Mouse (Mus musculus) heart, embryonic 14.5 days (tissue): Measurements from ENCODE around the gene Adgrg5. TPM values are rescaled to one million over a fixed set of nuclear protein-coding genes. Genes with fewer than 3 reads are reported as not detected.

ENCODE experiments used
- ATAC-seq: fragments of 200-750 bp; cut with Nextera tagmentation; 2 replicates; pipeline ENCODE4 v1.8.0; 2017; ENCODE audit warnings: low read depth, moderate TSS enrichment; ENCODE audit not compliant: insufficient number of reproducible peaks, insufficient read depth, low FRiP score
- H3K27ac ChIP-seq, 2 experiments: fragments of 200-500 bp in 1 of 2; fragments of 300-500 bp in 1 of 2; sonication (generic) in 1 of 2; replicated peaks in 1 of 2; 2 replicates each; pipeline ENCODE4 v1.5.1; 2012 to 2014; ENCODE audit warnings: low read depth in 2 of 2, low read length in 2 of 2, control low read depth in 1 of 2, mild to moderate bottlenecking in 1 of 2, mixed read lengths in 1 of 2; ENCODE audit not compliant: control insufficient read depth in 1 of 2, insufficient read depth in 1 of 2
- H3K27me3 ChIP-seq: fragments of 300-500 bp; sonication (generic); 2 replicates; pipeline ENCODE4 v1.6.1; 2014; ENCODE audit warnings: mild to moderate bottlenecking, low read length, control low read depth; ENCODE audit not compliant: control insufficient read depth, insufficient read depth
- H3K36me3 ChIP-seq: fragments of 300-500 bp; sonication (generic); 2 replicates; pipeline ENCODE4 v1.6.1; 2014; ENCODE audit warnings: mild to moderate bottlenecking, control low read depth, low read length, mixed read lengths; ENCODE audit not compliant: control insufficient read depth, insufficient read depth
- H3K4me1 ChIP-seq, 2 experiments: fragments of 200-500 bp in 1 of 2; fragments of 300-500 bp in 1 of 2; sonication (generic) in 1 of 2; 2 replicates each; pipeline ENCODE4 v1.6.1; 2012 to 2014; ENCODE audit warnings: low read length in 2 of 2, control low read depth in 1 of 2, mixed read lengths in 1 of 2; ENCODE audit not compliant: control insufficient read depth in 2 of 2, insufficient read depth in 2 of 2
- H3K4me2 ChIP-seq: fragments of 300-500 bp; sonication (generic); 2 replicates; pipeline ENCODE4 v1.6.1; 2014; ENCODE audit warnings: mild to moderate bottlenecking, low read length
- H3K4me3 ChIP-seq, 2 experiments: fragments of 200-500 bp in 1 of 2; fragments of 300-500 bp in 1 of 2; sonication (generic) in 1 of 2; 2 replicates each; pipeline ENCODE4 v1.5.1; 2012 to 2014; ENCODE audit warnings: low read length in 2 of 2, mild to moderate bottlenecking in 2 of 2, control low read depth in 1 of 2, low read depth in 1 of 2, moderate library complexity in 1 of 2; ENCODE audit not compliant: control insufficient read depth in 1 of 2, insufficient read depth in 1 of 2
- H3K9ac ChIP-seq: fragments of 300-500 bp; sonication (generic); 2 replicates; pipeline ENCODE4 v1.6.1; 2014; ENCODE audit warnings: mild to moderate bottlenecking, low read length
- H3K9me3 ChIP-seq: fragments of 300-500 bp; sonication (generic); 2 replicates; pipeline ENCODE4 v1.6.1; 2016; ENCODE audit warnings: low read length, control low read depth; ENCODE audit not compliant: control insufficient read depth
- WGBS: fragments of 180-500 bp; shearing (Covaris S2); extraction: QIAGEN DNeasy Blood & Tissue Kit; methylation state at CpG from one replicate; pipeline ENCODE4 v1.1.7; 2014; 5-methylcytosine and 5-hydroxymethylcytosine counted together
- polyA plus RNA-seq: library from polyadenylated mRNA; unstranded; fragments of >200 nt; fragmentation: Nextera tagmentation; extraction: Ambion mirVana; gene quantifications from 2 replicates; pipeline ENCODE4 v1.2.1, GENCODE M21; 2014

Adgrg5 gene
- polyA plus RNA-seq, 1 experiment from 2014 or later: 0.07 TPM

DNA sequence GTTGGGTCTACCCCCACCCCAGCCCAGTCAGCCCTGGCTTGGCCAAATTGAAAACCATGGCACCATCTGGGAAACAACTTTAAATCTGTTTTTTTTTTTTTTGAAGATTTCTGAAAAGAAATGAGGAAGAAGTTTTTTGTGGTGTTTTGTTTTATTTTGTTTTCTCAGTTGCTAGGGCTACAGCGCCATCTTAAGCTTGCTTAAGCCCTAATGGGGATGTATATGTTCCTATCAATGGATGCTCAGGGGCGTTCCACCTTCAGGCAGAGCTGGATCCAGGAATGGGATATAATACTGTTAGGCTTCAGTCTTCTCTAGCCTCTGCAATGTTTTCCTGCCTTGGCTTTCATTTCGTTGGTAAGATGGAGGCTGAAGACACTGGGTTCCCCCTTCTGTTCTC lies 11.7 kb downstream of the Adgrg5 start:
- Histone ChIP-seq H3K9me3 (no peaks in the 10 kb centered on the region), H3K27ac (no peak overlapping the region), H3K27me3 (no peaks in the 10 kb centered on the region; the same call in 1 of the 2 replicates), H3K36me3 (no peaks in the 10 kb centered on the region), H3K9ac (no peak overlapping the region), H3K4me3 (no peak overlapping the region), H3K4me1 (no peaks in the 10 kb centered on the region), H3K4me2 (no peak overlapping the region)
- 72% methylated on average over 3 of the region's 3 CpGs for WGBS
- ATAC-seq: no peak

- no peak overlapping the region for H3K9ac ChIP-seq
- no peaks in the 10 kb centered on the region for H3K9me3 ChIP-seq
- WGBS: 11% methylated on average over 6 of the region's 6 CpGs
- H3K4me1 ChIP-seq: no peaks in the 10 kb centered on the region
- H3K4me2 ChIP-seq: no peak overlapping the region
- no peaks in the 10 kb centered on the region for H3K36me3 ChIP-seq
- 0 out of 2 replicates have a peak, but pooled peaks cover 8% of the 10 kb centered on the region for H3K27me3 ChIP-seq
- ATAC-seq: no peak
- no peak overlapping the region for H3K4me3 ChIP-seq
- no peak overlapping the region for H3K27ac ChIP-seq
These were observed 19.1 kb downstream of the Adgrg5 start for GRCm38 (mm10) chr8:94942566-94942965.

- 57% methylated on average over 6 of the region's 6 CpGs for WGBS
These were observed 21.7 kb downstream of the Adgrg5 start for GRCm38 (mm10) chr8:94945185-94945584.

DNA sequence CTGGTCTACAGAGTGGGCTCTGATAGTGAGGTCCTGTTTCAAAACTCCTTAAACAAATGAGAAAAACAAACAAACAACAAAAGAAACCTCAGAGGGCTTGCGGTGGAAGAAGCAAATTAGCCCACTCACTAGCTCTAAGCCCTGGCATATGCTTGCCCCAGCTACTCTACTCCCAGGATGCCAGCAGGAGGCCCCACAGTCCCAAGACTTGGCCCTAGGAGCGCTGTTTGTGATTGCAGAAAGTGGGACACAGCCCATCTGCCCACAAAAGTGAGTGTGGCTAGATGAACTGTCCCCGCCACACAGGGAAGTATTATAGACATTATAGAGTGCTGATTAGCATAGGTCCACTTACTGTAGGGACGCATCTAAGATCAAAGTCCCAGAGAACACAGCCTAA lies 24.9 kb downstream of the Adgrg5 start:
- no peak for ATAC-seq
- 75% methylated on average over 4 of the region's 4 CpGs for WGBS

More at GRCm38 (mm10) chr8:94945185-94945584, 21.7 kb downstream of the Adgrg5 start:
- Histone ChIP-seq H3K4me1 (no peaks in the 10 kb centered on the region), H3K9ac (no peak overlapping the region), H3K36me3 (no peaks in the 10 kb centered on the region), H3K4me3 (no peak overlapping the region), H3K27ac (no peak overlapping the region), H3K4me2 (no peak overlapping the region), H3K9me3 (no peaks in the 10 kb centered on the region), H3K27me3 (0 out of 2 replicates have a peak, but pooled peaks cover 8% of the 10 kb centered on the region)
- no peak for ATAC-seq

DNA sequence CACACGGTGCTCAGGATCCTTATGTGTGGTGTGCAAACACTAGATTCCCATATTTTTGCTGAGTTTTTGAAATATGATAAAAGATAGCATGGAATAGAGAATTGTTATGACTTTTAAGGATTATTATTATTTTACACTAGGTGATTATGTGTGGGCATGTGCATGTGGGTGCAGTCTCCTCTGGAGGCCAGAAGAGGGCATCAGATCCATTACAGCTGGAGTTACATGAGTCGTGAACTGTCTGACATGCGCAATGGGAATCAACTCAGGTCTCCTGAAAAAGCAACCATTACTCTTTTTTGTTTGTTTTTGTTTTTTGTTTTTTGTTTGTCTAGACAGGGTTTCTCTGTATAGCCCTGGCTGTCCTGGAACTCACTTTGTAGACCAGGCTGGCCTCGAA lies 25.5 kb downstream of the Adgrg5 start:
- WGBS: 81% methylated on average over 4 of the region's 4 CpGs
- Histone ChIP-seq H3K4me2 (no peak overlapping the region), H3K27ac (no peak overlapping the region), H3K27me3 (0 out of 2 replicates have a peak, but pooled peaks cover 4% of the 10 kb centered on the region), H3K36me3 (no peaks in the 10 kb centered on the region), H3K4me3 (no peak overlapping the region), H3K9ac (no peak overlapping the region), H3K4me1 (peaks cover 6% of the 10 kb centered on the region in 2 experiments), H3K9me3 (no peaks in the 10 kb centered on the region)
- ATAC-seq: no peak

More for the DNA sequence above, 24.9 kb downstream of the Adgrg5 start:
- Histone ChIP-seq H3K27me3 (0 out of 2 replicates have a peak, but pooled peaks cover 4% of the 10 kb centered on the region), H3K9me3 (no peaks in the 10 kb centered on the region), H3K4me3 (no peak overlapping the region), H3K36me3 (no peaks in the 10 kb centered on the region), H3K9ac (no peak overlapping the region), H3K4me1 (peaks cover under 1% of the 10 kb centered on the region in 2 experiments; a peak in 3 of 4 replicates), H3K27ac (no peak overlapping the region), H3K4me2 (no peak overlapping the region)

DNA sequence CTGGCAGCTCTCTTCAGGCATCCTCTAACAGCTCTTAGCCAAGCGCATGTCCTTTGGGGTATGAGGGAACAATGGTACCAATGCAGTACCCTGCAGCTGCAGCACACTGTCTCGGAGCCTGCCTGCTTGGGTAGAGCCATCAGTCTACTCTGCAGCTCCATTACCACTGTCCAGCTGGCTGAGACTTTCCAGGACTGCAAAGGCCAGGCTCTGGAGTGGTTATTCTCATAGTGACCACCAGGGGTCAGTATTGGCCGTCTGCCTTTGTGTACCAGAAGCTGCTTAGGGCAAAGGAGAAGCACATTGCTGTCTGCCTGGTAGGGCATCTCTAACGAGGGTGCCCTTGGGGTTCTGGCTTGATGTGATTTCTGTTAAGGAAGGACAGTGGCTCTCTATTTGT lies 26.6 kb downstream of the Adgrg5 start:
- WGBS: 16% methylated on average over 4 of the region's 4 CpGs
- H3K27ac ChIP-seq: no peak overlapping the region
- H3K4me1 ChIP-seq: peaks cover 13 to 17% of the 10 kb centered on the region in 2 experiments
- H3K4me3 ChIP-seq: no peak overlapping the region
- no peaks in the 10 kb centered on the region for H3K36me3 ChIP-seq
- no peak overlapping the region for H3K4me2 ChIP-seq
- no peaks in the 10 kb centered on the region for H3K9me3 ChIP-seq
- no peak for ATAC-seq
- no peak overlapping the region for H3K9ac ChIP-seq
- 0 out of 2 replicates have a peak, but pooled peaks cover 4% of the 10 kb centered on the region for H3K27me3 ChIP-seq

DNA sequence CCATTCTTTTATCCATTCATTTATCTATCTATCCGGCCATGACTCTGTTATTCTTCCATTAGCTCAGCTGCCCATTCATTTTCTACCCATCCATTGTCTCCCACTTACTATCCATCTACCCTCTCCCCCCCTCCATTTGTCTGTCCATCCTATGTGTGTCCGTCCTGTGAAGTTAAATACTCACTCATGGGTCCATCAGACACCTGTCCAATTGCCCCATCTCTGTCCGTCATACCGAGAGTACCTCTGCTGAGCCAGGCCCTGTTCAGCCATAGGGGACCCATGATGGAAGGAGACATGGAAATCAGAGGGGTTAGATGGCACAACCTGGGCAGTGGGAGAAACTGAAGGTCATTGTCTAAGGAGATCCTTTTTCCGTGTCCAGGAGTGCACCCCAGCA lies 27.0 kb downstream of the Adgrg5 start:
- Histone ChIP-seq H3K4me2 (no peak overlapping the region), H3K9me3 (no peaks in the 10 kb centered on the region), H3K27ac (no peak overlapping the region), H3K4me3 (no peak overlapping the region), H3K36me3 (no peaks in the 10 kb centered on the region), H3K27me3 (0 out of 2 replicates have a peak, but pooled peaks cover 4% of the 10 kb centered on the region), H3K4me1 (peaks cover 15 to 21% of the 10 kb centered on the region in 2 experiments), H3K9ac (no peak overlapping the region)
- no peak for ATAC-seq
- 72% methylated on average over 5 of the region's 5 CpGs for WGBS

DNA sequence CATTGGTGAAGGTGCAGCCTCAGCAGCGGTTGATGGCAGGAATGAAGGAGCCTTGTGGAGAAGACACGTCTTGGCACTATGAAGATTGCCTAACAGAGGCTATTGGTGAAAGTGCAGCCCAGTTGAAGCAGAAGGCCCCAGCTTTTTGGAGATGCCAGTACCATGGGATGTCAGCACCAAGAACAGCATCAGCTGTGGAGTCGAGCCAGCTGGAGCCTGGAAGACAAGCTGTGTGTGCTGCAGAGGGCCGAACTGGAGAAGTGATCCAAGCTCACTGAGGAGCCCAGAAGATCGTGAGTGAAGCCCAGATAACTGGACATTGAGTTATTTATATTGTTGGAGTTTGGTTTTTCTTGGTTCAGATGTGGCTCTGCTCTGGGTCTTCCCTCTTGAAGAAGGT lies 28.6 kb downstream of the Adgrg5 start:
- Histone ChIP-seq H3K27me3 (0 out of 2 replicates have a peak, but pooled peaks cover 1% of the 10 kb centered on the region), H3K4me1 (peaks cover 18 to 27% of the 10 kb centered on the region in 2 experiments), H3K4me3 (no peak overlapping the region), H3K9me3 (no peaks in the 10 kb centered on the region), H3K36me3 (no peaks in the 10 kb centered on the region), H3K4me2 (no peak overlapping the region), H3K27ac (no peak overlapping the region), H3K9ac (no peak overlapping the region)
- ATAC-seq: no peak
- WGBS: 63% methylated on average over 5 of the region's 5 CpGs
